Mouse (Mus musculus): ENCODE data around the gene B230307C23Rik.
"Not testable (repeated sequence)": the region's sequence is repeated elsewhere in the genome, so short reads cannot be mapped to it uniquely, and the experiment has no call there.

The B230307C23Rik gene

DNA sequence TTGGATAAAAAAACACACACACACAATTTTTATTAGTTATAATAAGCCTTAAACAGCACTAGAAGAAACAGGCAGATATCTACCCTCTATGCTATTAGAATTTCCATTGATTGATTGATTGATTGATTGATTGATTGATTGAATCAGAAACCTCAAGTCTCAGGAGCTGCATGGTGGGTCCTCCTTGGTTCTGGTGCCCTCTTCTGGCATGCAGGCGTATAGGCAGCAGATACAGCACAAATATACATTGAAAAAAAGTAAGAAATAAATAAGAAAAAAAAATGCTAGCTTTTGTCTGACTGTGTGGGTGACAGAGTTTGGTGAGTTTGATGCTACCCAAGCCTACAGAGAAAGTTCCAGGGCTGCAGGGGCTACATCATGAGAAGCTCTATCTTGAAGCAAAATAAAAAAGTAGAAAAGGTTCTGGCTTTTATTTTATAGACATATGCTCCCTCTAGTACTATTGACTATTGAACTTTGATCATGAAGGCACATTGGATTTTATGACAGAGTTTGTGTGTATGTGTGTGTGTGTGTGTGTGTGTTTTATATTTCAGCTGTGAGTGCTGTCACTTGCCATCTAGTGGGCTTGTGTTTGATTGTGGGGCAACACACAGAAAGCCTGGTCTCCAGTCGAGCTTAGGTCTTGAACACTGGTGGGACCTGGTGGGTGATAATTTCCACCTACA, 25.7 kb downstream of the B230307C23Rik start:
- DNase-seq = no peak

- DNase-seq = not testable (repeated sequence)
Observed at GRCm38 (mm10) chr16:98026186-98026585, 29.1 kb downstream of the B230307C23Rik start.

DNA sequence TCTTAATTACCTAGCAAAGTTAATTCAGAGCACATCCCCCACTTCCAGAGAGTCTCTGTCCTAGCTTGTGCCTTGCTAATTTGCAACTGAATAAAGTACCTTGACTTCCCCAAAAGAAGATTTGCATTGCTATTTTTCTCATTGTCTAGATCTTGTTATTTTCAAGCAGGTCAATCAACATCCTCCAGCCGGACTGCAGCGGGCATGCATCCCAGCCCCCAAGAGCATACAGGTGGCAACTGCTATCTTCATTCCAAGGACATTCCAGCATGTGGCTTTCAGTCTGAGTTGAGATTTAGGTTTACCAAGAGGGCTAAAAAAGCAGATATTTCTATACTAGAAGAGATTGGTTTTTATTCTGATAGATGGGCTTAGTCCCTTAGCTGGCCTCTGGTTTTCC, 37.9 kb downstream of the B230307C23Rik start:
- not testable (repeated sequence) for DNase-seq

DNA sequence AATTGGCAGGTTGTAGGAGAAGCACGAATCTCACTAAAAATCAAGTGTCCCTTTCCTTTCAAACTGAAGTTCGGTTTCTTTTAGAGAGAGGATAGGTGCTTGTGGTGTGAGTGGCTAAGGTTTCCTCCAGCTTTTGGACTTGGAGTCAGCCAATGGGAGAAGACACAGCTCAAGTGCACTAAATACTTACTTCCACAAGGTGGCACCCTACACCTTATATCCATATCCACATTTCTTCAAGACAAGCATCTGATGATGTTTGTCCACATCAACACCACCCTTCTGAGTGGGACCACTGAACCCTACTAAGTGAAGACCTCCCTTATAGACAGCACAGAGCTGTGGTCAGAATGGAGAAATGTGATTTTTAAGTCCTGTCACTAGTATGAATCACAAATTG, 44.6 kb downstream of the B230307C23Rik start:
- DNase-seq = peak; percentile 64

GRCm38 (mm10) chr16:98079382-98079781, 82.3 kb downstream of the B230307C23Rik start:
- peak; percentile 13 for DNase-seq

GRCm38 (mm10) chr16:98081140-98081539, 84.0 kb downstream of the B230307C23Rik start:
- not testable (repeated sequence) for DNase-seq

All from lung, postnatal 36 days (tissue).